8 mouse cellular contexts compared by ENCODE assay signal in the genomic region with DNA sequence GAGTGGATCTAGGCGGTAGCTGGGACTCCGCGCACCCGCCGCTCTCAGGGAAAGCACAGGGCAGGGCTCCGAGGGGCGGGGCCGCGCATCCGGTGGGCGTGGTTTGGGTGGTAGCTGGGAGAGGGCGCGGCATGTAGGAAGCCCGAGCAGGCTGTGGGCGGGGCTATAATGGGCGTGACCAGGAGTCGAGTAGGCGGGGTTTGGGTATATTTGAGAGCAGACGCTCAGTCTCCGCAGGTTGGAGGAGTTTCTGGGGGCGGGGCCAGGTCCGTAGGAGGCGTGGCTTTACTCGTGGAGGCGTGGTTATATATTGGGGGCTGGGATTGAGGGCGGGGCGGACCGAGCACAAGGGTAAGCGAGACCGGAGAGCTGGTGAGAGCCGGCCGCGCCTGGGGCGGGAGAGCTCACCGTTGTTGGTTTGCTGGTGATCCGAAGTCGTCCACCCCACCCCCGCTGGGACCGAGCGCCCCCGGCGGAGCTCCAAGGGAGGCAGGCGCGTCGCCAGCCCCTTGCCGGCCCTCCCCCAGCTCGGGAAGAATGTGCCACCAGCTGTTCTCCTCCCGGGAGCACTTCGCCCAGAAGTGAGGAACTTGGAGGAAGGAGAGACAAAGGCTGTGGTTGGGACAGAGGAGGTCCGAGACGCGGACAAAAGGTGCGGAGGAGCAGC. TPM values are rescaled to one million over a fixed set of nuclear protein-coding genes. Genes with fewer than 3 reads are reported as not detected.
DNase-seq lines count a peak whose midpoint lies in the region; ATAC-seq lines count a peak whose summit lies in the region.

A gene (plus strand): TSS at position 326 of the 667 bp plus-strand sequence.

- ATAC-seq in megakaryocyte, adult 5-6 weeks (ENCODE audit: poor library complexity, severe bottlenecking), result peak; percentile 86

- intact Hi-C loops in gastrocnemius, postnatal 14 days (cut with DNase I; ENCODE audit: low total_unique reads), result no loop called here

- DNase-seq in adrenal gland, adult 2 months, result peak; percentile 100
- DNase-seq in embryo, embryonic 11 days, result peak; percentile 100
- peak; percentile 99 for DNase-seq in gastrocnemius, postnatal 14 days
- DNase-seq in induced T-regulatory cell, adult 2 months (ENCODE audit: low read depth), result peak; percentile 99
- peak; percentile 81 to 91 for DNase-seq in left cerebral cortex, adult 8-10 months (ENCODE audit: low spot score in 2 of 2)
- peak; percentile 93 for DNase-seq in right cerebral cortex, adult 18-20 months
- peak; percentile 93 for DNase-seq in urinary bladder, adult 2 months (ENCODE audit: low spot score)

RNA-seq across cellular contexts. Expression of the gene that starts here (rescaled TPM):
- total RNA-seq in adrenal gland, adult 2 months (2021), result 100 to 1,000 TPM in 1 of 2 experiments, 10 to 100 TPM in 1; 63.9 to 103 TPM
- polyA plus RNA-seq in adrenal gland, adult 2 months (2012; rRNA removed), result 35.8 and 42.1 TPM in 2 replicates
- total RNA-seq in gastrocnemius, postnatal 14 days (2021), result 10 to 100 TPM; 48.2 to 50.7 TPM
- 10 to 100 TPM; 42.6 to 54.2 (median 45.3) TPM for total RNA-seq in left cerebral cortex, adult 8-10 months (2022)
- 0.91 and 0.93 TPM in 2 replicates for total RNA-seq in megakaryocyte, adult 5-6 weeks (2015)
- total RNA-seq in megakaryocyte, adult 5-6 weeks (2017), result 1.1 and 1.2 TPM in 2 replicates
- polyA plus RNA-seq in urinary bladder, adult 2 months (2012; rRNA removed), result 24.8 and 26.0 TPM in 2 replicates

Comparison
In these comparisons a context has a peak if more than half of its experiments do, and no peak if none do; other contexts are left out.
1. Peak in every context shown above with its lines: DNase-seq and ATAC-seq.
2. RNA of the gene that starts here (total RNA-seq): 63.9 to 103 TPM in adrenal gland, adult 2 months, 48.2 to 50.7 TPM in gastrocnemius, postnatal 14 days and 42.6 to 54.2 TPM in left cerebral cortex, adult 8-10 months; 0.91 to 1.2 TPM in megakaryocyte, adult 5-6 weeks; every median in the first group is over 10 times any median in the second.